Mouse (Mus musculus): ENCODE measurements around the gene Ube4b. TPM values are rescaled to one million over a fixed set of nuclear protein-coding genes. Genes with fewer than 3 reads are reported as not detected.

Ube4b gene
- total RNA-seq (2023), result 10 to 100 TPM; 36.6 to 50.9 TPM

GRCm38 (mm10) chr4:149426325-149427199 is at the start of gene Ube4b:
Ube4b (minus strand) TSS chr4:149426749.

GRCm38 (mm10) chr4:149454879-149455278 is 28.3 kb upstream of the Ube4b start, which contains the start of gene Rbp7:
Rbp7 (minus strand) TSS chr4:149454978.

GRCm38 (mm10) chr4:149307596-149308490 is 118.7 kb downstream of the Ube4b start, which contains the start of gene Kif1b:
Kif1b (minus strand) TSS chr4:149307693.

Other genes with a start within 250 kb of the Ube4b start
- 10 to 100 TPM; 53.6 to 56.7 TPM for gene Kif1b, start 119.1 kb downstream of the Ube4b start, total RNA-seq (2023)
- gene Rbp7, start 28.2 kb upstream of the Ube4b start, total RNA-seq (2023), result not detected
- gene Tmem274, start 50.6 kb upstream of the Ube4b start, total RNA-seq (2023), result not detected
- gene Nmnat1, start 58.5 kb upstream of the Ube4b start, total RNA-seq (2023), result 1 to 10 TPM; 1.8 to 2.8 TPM
- 10 to 100 TPM; 12.4 to 23.4 TPM for gene Lzic, start 58.5 kb upstream of the Ube4b start, total RNA-seq (2023)
- gene Ctnnbip1, start 91.5 kb upstream of the Ube4b start, total RNA-seq (2023), result 10 to 100 TPM in 1 of 2 experiments, 1 to 10 TPM in 1; 9.0 to 13.2 TPM
- gene Clstn1, start 159.7 kb upstream of the Ube4b start, total RNA-seq (2023), result 1 to 10 TPM; 1.3 to 1.5 TPM

All from neutrophil, adult 83 days (primary cell).